Mouse (Mus musculus) neural tube, embryonic 12.5 days (tissue): ENCODE data around the gene Cdr2l. TPM values are rescaled to one million over a fixed set of nuclear protein-coding genes. Genes with fewer than 3 reads are reported as not detected.

Experiments
- ATAC-seq: fragments of 200-750 bp; cut with Nextera tagmentation; 2 replicates; pipeline ENCODE4 v1.8.0; 2017; ENCODE audit warnings: low read depth, mild to moderate bottlenecking, moderate TSS enrichment, moderate library complexity; ENCODE audit not compliant: low FRiP score
- H3K27ac ChIP-seq: fragments of 300-500 bp; sonication (generic); 2 replicates; pipeline ENCODE4 v1.5.1; 2016
- H3K27me3 ChIP-seq: fragments of 300-500 bp; sonication (generic); replicated peaks from 2 replicates; pipeline ENCODE4 v1.6.1; 2016; ENCODE audit warnings: mild to moderate bottlenecking
- H3K36me3 ChIP-seq: fragments of 300-500 bp; sonication (generic); 2 replicates; pipeline ENCODE4 v1.6.1; 2016; ENCODE audit warnings: mild to moderate bottlenecking
- H3K4me1 ChIP-seq: fragments of 300-500 bp; sonication (generic); 2 replicates; pipeline ENCODE4 v1.6.1; 2016
- H3K4me2 ChIP-seq: fragments of 300-500 bp; sonication (generic); replicated peaks from 2 replicates; pipeline ENCODE4 v1.6.1; 2016; ENCODE audit warnings: mild to moderate bottlenecking
- H3K4me3 ChIP-seq: fragments of 300-500 bp; sonication (generic); 2 replicates; pipeline ENCODE4 v1.5.1; 2016
- H3K9ac ChIP-seq: fragments of 300-500 bp; sonication (generic); 2 replicates; pipeline ENCODE4 v1.6.1; 2016; ENCODE audit warnings: mild to moderate bottlenecking
- H3K9me3 ChIP-seq: fragments of 300-500 bp; sonication (generic); 2 replicates; pipeline ENCODE4 v1.6.1; 2016; ENCODE audit warnings: mild to moderate bottlenecking
- WGBS: fragments of 180-500 bp; shearing (Covaris S2); methylation state at CpG from one replicate; pipeline ENCODE4 v1.1.7; 2016; 5-methylcytosine and 5-hydroxymethylcytosine counted together
- polyA plus RNA-seq: library from polyadenylated mRNA; unstranded; fragments of >200 nt; fragmentation: Nextera tagmentation; extraction: Ambion mirVana; gene quantifications from 2 replicates; pipeline ENCODE4 v1.2.1, GENCODE M21; 2016

Cdr2l gene
- polyA plus RNA-seq, 1 experiment from 2014 or later: 30.1 TPM

- ATAC-seq: peak; percentile 25; the same call in 1 of the 2 replicates
- Histone ChIP-seq H3K27ac (no peak overlapping the region), H3K36me3 (peaks cover 21% of the 10 kb centered on the region), H3K9ac (peak overlapping the region; percentile 46), H3K27me3 (no peaks in the 10 kb centered on the region), H3K4me1 (peaks cover 13% of the 10 kb centered on the region), H3K4me3 (peak overlapping the region; percentile 21), H3K9me3 (peaks cover 5% of the 10 kb centered on the region; the same call in 1 of the 2 replicates), H3K4me2 (peak overlapping the region; percentile 64)
- 6% methylated on average over 31 of the region's 31 CpGs for WGBS
These were observed 54.1 kb downstream of the Cdr2l start for GRCm38 (mm10) chr11:115435596-115436337.

GRCm38 (mm10) chr11:115437571-115438122 is 55.9 kb downstream of the Cdr2l start:
- WGBS: 88% methylated on average over 5 of the region's 5 CpGs
- Histone ChIP-seq H3K27me3 (0 out of 2 replicates have a peak, but pooled peaks cover 3% of the 10 kb centered on the region), H3K4me1 (peaks cover 13% of the 10 kb centered on the region), H3K4me3 (no peak overlapping the region), H3K27ac (no peak overlapping the region), H3K9me3 (peaks cover 5% of the 10 kb centered on the region; the same call in 1 of the 2 replicates), H3K9ac (no peak overlapping the region), H3K4me2 (no peak overlapping the region), H3K36me3 (peaks cover 4% of the 10 kb centered on the region; the same call in 1 of the 2 replicates)
- no peak for ATAC-seq

GRCm38 (mm10) chr11:115439326-115439725 is 57.6 kb downstream of the Cdr2l start:
- 93% methylated on average over 3 of the region's 3 CpGs for whole genome bisulfite sequencing
- Histone ChIP-seq H3K27ac (no peak overlapping the region), H3K9ac (no peak overlapping the region), H3K9me3 (peaks cover 5% of the 10 kb centered on the region; the same call in 1 of the 2 replicates), H3K27me3 (0 out of 2 replicates have a peak, but pooled peaks cover 3% of the 10 kb centered on the region), H3K4me3 (no peak overlapping the region), H3K36me3 (no peaks in the 10 kb centered on the region), H3K4me2 (no peak overlapping the region), H3K4me1 (peaks cover 13% of the 10 kb centered on the region)
- no peak for ATAC-seq

GRCm38 (mm10) chr11:115439906-115440595 is 58.3 kb downstream of the Cdr2l start, which contains the start of gene Trim80:
Gene Trim80, plus strand, starts transcription at chr11:115440545.
- H3K4me2 ChIP-seq: peak within 1 kb of the TSS; percentile 12; the same call in 1 of the 2 replicates
- ATAC-seq: no peak
- peaks cover 13% of the 10 kb centered on the region for H3K4me1 ChIP-seq
- peaks cover 5% of the 10 kb centered on the region; the same call in 1 of the 2 replicates for H3K9me3 ChIP-seq
- H3K36me3 ChIP-seq: no peaks in the 10 kb centered on the region
- H3K27ac ChIP-seq: no peak within 1 kb of the TSS
- no peak within 1 kb of the TSS for H3K4me3 ChIP-seq
- H3K27me3 ChIP-seq: 0 out of 2 replicates have a peak, but pooled peaks cover 3% of the 10 kb centered on the region
- WGBS: 92% methylated on average over 9 of the region's 9 CpGs
- no peak within 1 kb of the TSS for H3K9ac ChIP-seq

GRCm38 (mm10) chr11:115441417-115441816 is 59.7 kb downstream of the Cdr2l start:
- whole genome bisulfite sequencing: 47% methylated on average over 15 of the region's 15 CpGs
- peaks cover 5% of the 10 kb centered on the region; the same call in 1 of the 2 replicates for H3K9me3 ChIP-seq
- H3K4me1 ChIP-seq: peaks cover 2% of the 10 kb centered on the region; the same call in 1 of the 2 replicates

More at GRCm38 (mm10) chr11:115441417-115441816, 59.7 kb downstream of the Cdr2l start:
- Histone ChIP-seq H3K27me3 (0 out of 2 replicates have a peak, but pooled peaks cover 3% of the 10 kb centered on the region), H3K36me3 (no peaks in the 10 kb centered on the region), H3K9ac (no peak overlapping the region), H3K27ac (no peak overlapping the region), H3K4me2 (peak overlapping the region; percentile 12; the same call in 1 of the 2 replicates), H3K4me3 (no peak overlapping the region)
- no peak for ATAC-seq

Other genes with a start within 250 kb of the Cdr2l start
- gene Cd300lf, start 247.9 kb upstream of the Cdr2l start, polyA plus RNA-seq: 0.61 TPM in 1 of 2 replicates, not detected in the other
- 36.7 and 41.1 TPM in 2 replicates for gene Slc9a3r1, start 218.6 kb upstream of the Cdr2l start, polyA plus RNA-seq
- 8.6 and 9.7 TPM in 2 replicates for gene Tmem104, start 194.4 kb upstream of the Cdr2l start, polyA plus RNA-seq
- gene Nat9, start 194.1 kb upstream of the Cdr2l start, polyA plus RNA-seq: 19.7 and 20.3 TPM in 2 replicates
- gene Grin2c, start 114.7 kb upstream of the Cdr2l start, polyA plus RNA-seq: 0.96 and 1.0 TPM in 2 replicates
- 16.4 and 18.9 TPM in 2 replicates for gene Fdxr, start 104.9 kb upstream of the Cdr2l start, polyA plus RNA-seq
- gene Fads6, start 84.3 kb upstream of the Cdr2l start, polyA plus RNA-seq: 0.34 and 0.46 TPM in 2 replicates
- not detected in 2 replicates for gene Otop2, start 74.8 kb upstream of the Cdr2l start, polyA plus RNA-seq
- 0.08 and 0.28 TPM in 2 replicates for gene Ush1g, start 59.9 kb upstream of the Cdr2l start, polyA plus RNA-seq
- 0.55 and 0.59 TPM in 2 replicates for gene Otop3, start 47.2 kb upstream of the Cdr2l start, polyA plus RNA-seq
- 28.9 and 30.3 TPM in 2 replicates for gene Hid1, start 14.2 kb upstream of the Cdr2l start, polyA plus RNA-seq
- gene Mrpl58, start 21.8 kb downstream of the Cdr2l start, polyA plus RNA-seq: 193 and 199 TPM in 2 replicates
- gene Atp5h, start 38.0 kb downstream of the Cdr2l start, polyA plus RNA-seq: 890 and 895 TPM in 2 replicates
- gene Kctd2, start 38.2 kb downstream of the Cdr2l start, polyA plus RNA-seq: 29.7 and 29.9 TPM in 2 replicates
- not detected in 2 replicates for gene Trim80, start 58.6 kb downstream of the Cdr2l start, polyA plus RNA-seq
- 0.09 and 0.14 TPM in 2 replicates for gene Slc16a5, start 80.6 kb downstream of the Cdr2l start, polyA plus RNA-seq
- gene Armc7, start 93.8 kb downstream of the Cdr2l start, polyA plus RNA-seq: 12.9 and 13.1 TPM in 2 replicates
- gene Nt5c, start 109.9 kb downstream of the Cdr2l start, polyA plus RNA-seq: 84.8 and 87.1 TPM in 2 replicates
- 999 and 1,042 TPM in 2 replicates for gene Jpt1, start 132.5 kb downstream of the Cdr2l start, polyA plus RNA-seq
- 1,184 and 1,219 TPM in 2 replicates for gene Sumo2, start 154.4 kb downstream of the Cdr2l start, polyA plus RNA-seq
- 141 and 143 TPM in 2 replicates for gene Nup85, start 182.5 kb downstream of the Cdr2l start, polyA plus RNA-seq
- gene Mrps7, start 222.0 kb downstream of the Cdr2l start, polyA plus RNA-seq: 85.2 and 90.2 TPM in 2 replicates
- 33.7 and 38.5 TPM in 2 replicates for gene Gga3, start 222.1 kb downstream of the Cdr2l start, polyA plus RNA-seq
- 11.6 and 12.5 TPM in 2 replicates for gene Mif4gd, start 231.1 kb downstream of the Cdr2l start, polyA plus RNA-seq
- 27.5 and 28.2 TPM in 2 replicates for gene Slc25a19, start 246.4 kb downstream of the Cdr2l start, polyA plus RNA-seq